Mouse (Mus musculus) retina, postnatal 7 days (tissue): ENCODE measurements at regions not wholly inside any gene's neighbourhood (a gene's known extent, or its start where the extent isn't known, plus 50 kb on each side); places are given as distances from the start of the nearest gene placed in this dataset.

ENCODE experiments used
- DNase-seq: peaks from one replicate; pipeline ENCODE4 v3.0.0-alpha.2; 2012; ENCODE audit warnings: low read depth, low spot score

DNA sequence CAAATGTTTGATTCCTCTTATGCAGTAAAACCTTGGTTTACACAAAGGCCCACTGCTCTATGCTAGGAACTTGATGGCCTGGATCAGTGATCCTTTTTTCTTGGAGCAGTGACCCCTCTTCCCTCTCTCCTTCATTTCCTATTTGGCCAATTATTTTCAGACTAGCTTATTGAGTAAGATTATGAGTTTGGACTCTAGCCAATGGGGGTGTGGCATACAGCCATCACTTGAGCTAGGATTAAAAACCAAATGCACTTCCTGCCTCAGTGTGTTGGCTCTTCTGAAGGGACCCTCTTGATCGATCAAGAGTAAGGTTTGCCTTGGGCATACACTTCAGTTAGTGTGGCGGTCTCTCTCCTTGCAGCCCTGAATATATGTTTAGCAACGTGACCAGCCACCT is 1172.6 kb upstream of the Gulo start:
- no peak for DNase-seq

DNA sequence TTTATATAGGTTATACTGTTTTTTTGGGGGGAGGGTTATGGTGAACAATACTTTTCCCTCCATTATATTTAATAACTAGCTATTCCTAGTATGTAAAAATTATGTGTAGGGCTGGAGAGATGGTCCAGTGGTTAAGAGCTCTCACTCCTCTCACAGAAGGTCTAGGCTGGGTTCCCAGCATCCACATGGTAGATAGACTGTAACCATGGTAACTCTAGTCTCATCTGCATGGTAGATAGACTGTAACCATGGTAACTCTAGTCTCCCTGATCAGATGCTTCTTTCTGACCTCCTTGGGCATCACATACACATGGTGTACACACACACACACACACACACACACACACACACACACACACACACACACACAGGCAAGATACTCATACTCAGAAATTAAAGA is 1170.5 kb upstream of the Gulo start:
- DNase-seq, result no peak

DNA sequence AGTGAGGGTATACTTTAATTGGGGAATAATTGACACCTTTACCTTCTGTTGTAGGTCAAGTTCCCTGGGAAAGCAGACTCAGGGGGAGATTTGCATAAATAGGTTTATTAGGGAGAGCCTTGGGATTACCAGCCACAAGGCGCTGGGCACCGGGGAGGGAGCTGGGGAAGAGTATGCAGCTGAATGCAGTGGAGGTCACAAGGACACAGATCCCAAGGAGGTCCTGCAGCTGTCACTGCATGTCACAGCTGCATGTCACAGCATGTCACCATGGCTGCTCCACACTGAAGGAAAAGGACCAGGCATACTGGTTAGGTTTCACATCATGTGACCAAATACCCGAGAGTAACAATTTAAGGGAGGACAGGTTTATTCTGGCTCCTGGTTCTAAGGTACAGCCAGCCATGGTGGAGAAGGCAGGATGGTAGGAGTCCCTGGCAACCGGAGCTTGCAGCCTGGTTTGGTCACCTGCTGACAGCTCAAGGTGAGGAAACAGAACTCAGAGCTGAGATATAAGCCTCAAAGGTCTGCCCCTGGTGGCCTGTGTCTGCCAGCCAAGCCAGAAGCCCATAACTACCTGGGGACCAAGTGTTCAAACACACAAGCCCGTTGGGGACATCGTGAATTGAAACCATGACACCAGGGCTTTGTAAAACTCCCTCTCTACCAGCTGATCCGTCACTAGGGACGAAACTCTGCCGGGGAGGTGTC is 1169.5 kb upstream of the Gulo start:
- DNase-seq, result no peak

GRCm38 (mm10) chr14:67176672-67177071 is 1167.7 kb upstream of the Gulo start:
- no peak for DNase-seq

DNA sequence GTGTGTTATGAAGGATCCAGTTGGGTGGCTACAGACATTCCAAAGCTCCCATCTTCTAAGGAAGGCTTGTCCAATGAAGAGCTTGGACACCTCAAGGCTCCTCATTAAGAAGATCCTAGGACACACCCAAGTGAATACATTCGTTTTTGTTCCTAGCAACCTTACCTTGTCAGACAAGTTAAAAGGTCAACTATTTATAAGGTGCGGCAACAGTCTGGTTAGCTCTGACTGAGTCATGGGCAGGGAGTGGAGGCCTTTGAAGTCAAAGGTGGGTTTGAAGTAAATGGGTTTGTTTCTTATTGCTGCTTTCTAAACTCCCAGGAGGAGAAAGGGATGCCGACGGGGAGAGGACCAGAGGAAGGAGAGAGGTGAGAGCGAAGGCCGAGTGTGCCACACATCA is 1167.1 kb upstream of the Gulo start:
- no peak for DNase-seq

GRCm38 (mm10) chr14:67174929-67175328 is 1165.9 kb upstream of the Gulo start:
- no peak for DNase-seq

- no peak for DNase-seq
Observed at GRCm38 (mm10) chr14:67170801-67171200, 1161.8 kb upstream of the Gulo start.

DNA sequence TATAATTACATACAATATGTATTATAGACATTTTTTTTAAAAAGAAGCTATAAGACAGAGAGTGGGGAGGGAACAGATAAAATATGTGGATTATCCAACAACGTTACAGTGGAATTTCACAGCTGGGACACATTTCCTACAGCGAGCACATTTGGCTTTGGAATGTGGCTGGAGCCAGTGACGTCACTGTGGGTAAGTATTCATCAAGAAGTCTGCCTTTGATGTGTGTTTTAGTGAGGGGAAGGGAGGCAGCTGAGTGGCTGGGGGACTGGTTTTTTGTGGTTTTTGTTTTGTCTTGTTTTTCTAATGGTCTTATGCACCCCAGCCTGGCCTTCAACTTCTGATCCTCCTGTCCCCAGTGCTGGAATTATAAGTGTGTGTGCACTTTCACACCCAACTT is 1161.2 kb upstream of the Gulo start:
- DNase-seq, result no peak

DNA sequence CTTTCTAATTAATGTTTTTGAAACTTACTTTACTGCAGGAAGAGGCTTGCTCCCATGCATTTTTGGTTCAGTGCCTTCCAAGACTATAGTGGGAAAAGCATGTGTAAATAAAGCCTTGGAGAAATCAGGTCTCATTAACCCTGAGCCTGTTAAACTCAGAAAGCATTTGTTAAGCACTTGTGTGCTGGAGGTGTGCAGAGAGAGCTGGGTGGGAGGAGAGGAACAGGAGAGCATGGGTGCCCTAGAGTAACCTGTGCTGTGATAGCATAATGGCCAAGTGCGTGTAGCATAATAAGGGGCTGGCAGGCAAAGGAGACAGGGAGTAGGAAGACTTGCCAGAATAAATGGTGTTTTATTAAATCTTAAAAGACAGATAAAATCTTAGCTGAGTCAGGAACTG is 1160.2 kb upstream of the Gulo start:
- DNase-seq, result no peak

DNA sequence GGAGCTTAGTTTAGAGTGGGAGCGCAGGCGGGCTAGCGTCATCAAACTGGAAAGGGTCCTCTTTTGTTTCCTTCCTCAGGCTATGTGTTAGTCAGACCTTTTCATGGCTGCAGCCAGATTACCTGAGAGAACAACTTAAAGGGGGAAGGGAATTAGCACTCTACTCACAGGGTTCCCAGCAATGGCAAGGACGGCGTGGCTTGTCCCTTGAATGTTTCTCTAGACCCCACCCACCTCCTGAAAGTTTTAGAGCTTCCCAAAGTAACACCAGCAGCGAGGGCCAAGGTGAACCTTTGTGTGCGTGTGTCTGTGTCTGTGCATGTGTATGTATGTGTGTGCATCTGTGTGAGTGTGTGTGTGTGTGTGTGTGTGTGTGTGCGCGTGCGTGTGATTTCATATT is 1151.0 kb upstream of the Gulo start:
- DNase-seq, result no peak

DNA sequence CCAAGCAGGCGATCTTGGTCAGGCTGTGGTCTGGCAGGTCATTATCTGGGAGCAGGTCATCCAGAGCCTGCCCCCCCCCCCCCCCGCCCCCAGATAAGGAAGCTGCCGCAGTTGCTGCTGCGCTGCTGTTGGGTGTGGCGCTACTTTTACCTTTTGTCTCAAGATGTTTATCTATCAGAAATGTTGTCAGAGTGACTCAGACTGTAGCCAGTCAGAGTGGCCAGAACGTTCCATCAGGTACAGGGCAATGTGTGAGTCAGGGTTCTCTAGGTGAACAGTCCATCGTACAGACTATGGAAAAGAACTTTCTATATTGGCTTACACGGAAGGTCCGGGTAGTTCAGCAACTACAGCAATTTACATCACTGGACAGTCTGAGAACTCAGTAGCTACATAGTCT is 1149.9 kb upstream of the Gulo start:
- no peak for DNase-seq

- no peak for DNase-seq
Observed at GRCm38 (mm10) chr14:67156366-67156765, 1147.4 kb upstream of the Gulo start.

GRCm38 (mm10) chr14:67153621-67154020 is 1144.6 kb upstream of the Gulo start:
- DNase-seq, result no peak

DNA sequence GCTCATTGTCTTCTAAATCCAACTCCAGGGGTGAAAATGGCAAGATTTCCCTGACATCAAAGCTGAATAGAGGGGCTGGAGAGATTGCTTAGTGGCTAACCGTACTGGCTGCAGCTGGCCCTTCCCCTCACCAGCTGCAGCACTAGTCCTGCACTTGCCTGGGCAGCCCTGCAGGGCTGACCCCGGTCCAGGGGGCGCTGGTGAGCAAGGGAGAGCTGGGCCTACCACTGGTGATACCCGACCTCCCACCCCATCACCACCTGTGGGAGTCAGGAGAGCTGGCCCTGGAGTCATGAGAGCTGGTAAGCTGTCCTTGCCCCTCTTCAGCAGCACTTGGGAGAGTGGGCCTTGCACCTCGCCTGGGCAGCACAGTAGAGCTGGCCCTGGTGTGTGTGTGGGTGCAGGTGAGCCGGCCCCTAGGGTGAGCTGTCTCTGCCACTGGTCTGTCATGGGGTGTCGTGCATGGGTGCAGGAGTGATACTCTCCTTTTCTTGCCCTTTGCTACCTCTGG is 1141.0 kb upstream of the Gulo start:
- no peak for DNase-seq

DNA sequence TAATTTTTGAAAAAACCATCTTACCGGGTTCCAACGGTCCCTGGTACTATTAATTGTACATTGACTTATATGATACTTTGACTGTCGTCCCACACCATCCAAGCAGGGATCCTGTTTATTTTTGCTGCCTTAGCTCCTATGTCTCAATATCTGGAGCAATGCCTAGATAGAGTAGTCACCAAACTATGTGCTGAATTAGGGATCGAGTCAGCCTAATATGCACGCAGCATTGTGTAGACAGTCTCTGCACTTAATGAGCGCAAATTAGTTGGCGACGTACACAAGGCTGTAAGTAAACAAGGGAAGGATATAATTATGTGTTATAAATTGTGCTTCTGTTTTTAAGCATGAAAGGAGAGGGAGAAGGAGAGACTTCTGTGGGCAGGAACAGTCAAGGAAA is 1140.1 kb upstream of the Gulo start:
- DNase-seq, result no peak

GRCm38 (mm10) chr14:67146602-67147001 is 1137.6 kb upstream of the Gulo start:
- DNase-seq, result no peak

- no peak for DNase-seq
Observed at GRCm38 (mm10) chr14:67145046-67145445, 1136.0 kb upstream of the Gulo start.

DNA sequence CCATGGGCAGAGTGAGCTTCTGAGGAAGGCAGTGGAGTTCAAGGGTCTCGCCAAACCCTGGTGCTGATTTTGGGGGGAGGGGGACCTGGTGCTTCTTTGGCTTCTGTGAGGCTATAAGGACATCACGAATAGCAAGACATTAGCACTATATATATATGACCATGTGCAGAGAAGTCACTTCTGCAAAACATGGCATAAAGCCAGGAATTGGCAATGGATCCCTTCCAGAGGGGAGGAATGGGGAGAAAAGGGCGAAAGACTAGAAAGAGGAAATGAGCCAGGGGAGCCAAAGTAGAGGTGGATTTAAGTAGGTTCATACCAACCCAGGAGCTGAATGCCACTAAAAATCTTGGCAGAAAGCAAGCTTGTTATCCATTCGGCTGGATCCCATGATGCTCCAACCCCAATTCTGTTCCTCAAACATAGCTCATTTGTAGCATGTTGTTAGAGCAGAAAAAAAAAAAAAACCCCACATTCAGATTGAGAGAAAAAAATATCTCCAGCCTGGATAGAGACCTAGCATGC is 1135.5 kb upstream of the Gulo start:
- DNase-seq, result no peak

DNA sequence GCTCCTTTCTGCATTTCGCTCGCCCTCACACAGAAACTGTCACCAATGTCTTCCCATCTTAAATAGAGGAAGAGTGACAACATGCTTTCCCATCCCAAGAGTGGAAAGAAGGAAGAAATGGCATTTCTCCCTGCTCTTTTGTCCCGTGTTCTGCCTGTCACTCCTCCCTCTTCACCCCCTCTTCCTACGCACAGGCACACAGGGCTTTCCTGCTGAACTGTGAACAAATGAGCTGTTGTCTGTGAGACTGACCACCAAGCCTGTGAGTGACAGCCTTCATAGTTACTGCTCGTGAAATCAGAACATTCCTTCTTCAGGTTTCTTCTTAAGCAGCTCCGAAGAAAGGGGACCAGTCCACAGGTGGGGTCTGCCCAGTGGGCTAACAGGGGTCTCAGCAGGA is 1134.8 kb upstream of the Gulo start:
- no peak for DNase-seq

- no peak for DNase-seq
Observed at GRCm38 (mm10) chr14:67142556-67143250, 1133.7 kb upstream of the Gulo start.

DNA sequence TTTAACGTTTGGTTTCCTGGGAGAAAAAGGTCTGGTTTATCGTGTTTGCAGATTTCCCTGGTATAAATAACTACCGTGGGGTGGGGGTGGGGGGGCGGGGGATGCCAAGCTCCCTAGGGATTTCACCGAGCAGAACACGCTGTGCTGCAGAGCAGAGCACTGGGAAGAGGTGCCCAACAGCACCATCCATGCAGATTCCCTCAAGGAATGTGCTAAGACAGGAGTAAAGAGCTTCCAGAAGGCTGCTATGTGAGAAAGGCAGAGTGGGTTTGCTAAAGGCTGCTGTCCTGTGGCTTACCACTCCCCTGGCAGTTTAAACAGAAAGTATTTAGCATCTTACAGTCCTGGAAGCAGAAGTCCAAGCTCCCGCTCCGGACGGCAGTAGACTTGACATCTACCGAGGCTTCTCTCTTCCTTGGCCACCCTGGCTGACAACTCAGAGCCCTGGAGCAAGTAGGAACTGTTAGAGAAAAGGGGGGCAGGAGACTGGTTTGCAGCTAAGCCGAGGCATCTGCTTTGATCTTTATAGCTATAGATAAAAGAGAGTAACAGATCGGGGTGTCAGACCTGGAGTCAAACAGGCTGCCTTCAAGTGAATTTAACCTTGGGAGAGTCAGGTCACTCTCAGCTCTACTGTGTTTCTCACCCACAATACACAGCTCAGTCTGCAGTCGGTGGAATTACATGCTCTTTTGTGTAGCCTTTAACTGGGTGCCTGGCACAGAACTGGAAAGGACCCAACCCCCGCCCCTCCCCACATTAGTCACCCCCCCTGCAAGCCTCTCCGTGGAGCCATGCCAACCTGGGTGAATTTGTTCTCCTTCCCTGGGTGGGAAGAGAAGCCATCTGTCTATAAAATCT is 1132.8 kb upstream of the Gulo start:
- DNase-seq, result no peak

DNA sequence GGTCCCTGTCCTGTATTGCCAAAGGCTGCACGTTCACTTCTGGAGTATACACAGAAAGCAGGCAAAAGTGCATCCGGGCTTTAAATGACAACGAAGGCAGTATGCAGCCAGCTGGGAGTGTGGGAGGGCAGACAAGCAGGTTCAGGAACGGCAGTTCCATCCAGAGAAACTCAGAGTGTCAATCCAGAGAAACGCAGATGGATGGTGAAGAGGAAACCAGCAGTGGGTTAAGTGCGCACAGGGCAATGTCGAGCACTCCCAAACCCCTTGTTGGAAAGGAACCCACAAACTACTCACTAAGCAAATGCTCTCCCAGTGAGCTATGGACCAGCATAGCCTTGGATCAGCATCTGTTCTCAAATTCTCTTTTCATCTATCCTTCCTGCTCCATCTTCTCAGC is 1132.1 kb upstream of the Gulo start:
- no peak for DNase-seq
